Mouse (Mus musculus): ENCODE data around the gene Ubp1. TPM values are rescaled to one million over a fixed set of nuclear protein-coding genes. Genes with fewer than 3 reads are reported as not detected.

Ubp1 gene
- total and polyA plus RNA-seq, 3 experiments = 42.0 to 73.4 (median 51.1) TPM

DNA sequence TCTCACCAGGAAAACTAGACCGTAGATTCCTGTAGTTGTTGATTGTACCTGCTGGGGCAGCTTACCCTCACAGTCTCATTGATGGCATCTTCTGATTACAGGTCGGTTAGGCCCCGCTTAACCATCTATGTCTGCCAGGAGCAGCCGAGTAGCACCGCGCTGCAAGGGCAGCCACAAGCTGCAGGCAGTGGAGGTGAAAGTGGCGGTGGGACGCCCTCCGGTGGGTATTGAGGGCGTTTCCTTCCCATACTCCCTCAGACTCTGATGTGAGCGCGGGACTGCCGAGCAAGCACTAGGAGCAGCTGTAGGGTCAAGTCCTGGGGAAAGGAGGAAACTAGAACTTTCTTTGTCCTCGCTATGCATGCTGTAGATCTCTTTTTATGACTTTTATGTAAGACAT, 39.3 kb downstream of the Ubp1 start:
- Histone ChIP-seq H3K4me3 (replicated peaks in 1 of 3; ENCODE audit: low read depth in 2 of 3, low read length in 2 of 3, poor library complexity in 1 of 3) (no peak overlapping the region), H3K4me2 (ENCODE audit: insufficient read depth, low read depth, poor library complexity, severe bottlenecking) (no peak overlapping the region), H3K27me3 (replicated peaks) (no peaks in the 10 kb centered on the region), H3K79me2 (replicated peaks; ENCODE audit: control insufficient read depth, extremely low read depth, insufficient read depth, poor library complexity, severe bottlenecking) (0 out of 2 replicates have a peak, but pooled peaks cover 1% of the 10 kb centered on the region), H3K4me1 (ENCODE audit: control insufficient read depth in 1 of 2, insufficient read depth in 2 of 2) (peaks cover 2 to 6% of the 10 kb centered on the region in 2 experiments; a peak in 2 of 4 replicates), H3K27ac (ENCODE audit: insufficient read depth, low read depth) (no peak overlapping the region), H3K9ac (ENCODE audit: insufficient read depth, low read depth) (no peak overlapping the region), H3K36me3 (replicated peaks in 1 of 2; ENCODE audit: control insufficient read depth in 1 of 2, insufficient read depth in 1 of 2, low read length in 1 of 2) (peaks cover 75 to 95% of the 10 kb centered on the region in 2 experiments), H3K9me3 (replicated peaks; ENCODE audit: low read length) (no peaks in the 10 kb centered on the region)
- in situ Hi-C loops (cut with MboI; ENCODE audit: low pct_ligation_motif_present, low pct_unique_long_range_greater_than_20kb, low sequenced_read_pairs) (no loop called here), dilution Hi-C loops (cut with MboI; ENCODE audit: extremely low pct_ligation_motif_present, extremely low pct_unique_long_range_greater_than_20kb, low sequenced_read_pairs) (no loop called here)
- no peak for DNase-seq (ENCODE audit: extremely low read depth)
- TF ChIP-seq NELFE (IDR thresholded peaks at IDR 0.05; ENCODE audit: low read depth, low read length) (no peak), MEF2A (IDR thresholded peaks at IDR 0.05; ENCODE audit: borderline replicate concordance, low read depth, low read length) (no peak), JUND (conservative IDR thresholded peaks at IDR 0.05; ENCODE audit: low read depth, low read length) (no peak), ELF1 (IDR thresholded peaks at IDR 0.05; ENCODE audit: low read depth, low read length) (no peak), CHD1 (IDR thresholded peaks at IDR 0.05; ENCODE audit: low read depth, low read length) (no peak), E2F4 (IDR thresholded peaks at IDR 0.05; ENCODE audit: insufficient replicate concordance, low read depth, low read length) (no peak), ZMIZ1 (IDR thresholded peaks at IDR 0.05; ENCODE audit: low read depth, low read length) (no peak), MXI1 (IDR thresholded peaks at IDR 0.05; ENCODE audit: low read depth, low read length) (no peak), BHLHE40 (IDR thresholded peaks at IDR 0.05; ENCODE audit: low read depth, low read length) (no peak), USF2 (conservative IDR thresholded peaks at IDR 0.05; ENCODE audit: low read depth, low read length) (no peak), JUN (IDR thresholded peaks at IDR 0.05; ENCODE audit: insufficient read depth, low read depth, low read length) (no peak), MYC (IDR thresholded peaks at IDR 0.05; ENCODE audit: low read depth, low read length) (no peak), MAFK (IDR thresholded peaks at IDR 0.05; ENCODE audit: insufficient replicate concordance, low read length) (no peak)

DNA sequence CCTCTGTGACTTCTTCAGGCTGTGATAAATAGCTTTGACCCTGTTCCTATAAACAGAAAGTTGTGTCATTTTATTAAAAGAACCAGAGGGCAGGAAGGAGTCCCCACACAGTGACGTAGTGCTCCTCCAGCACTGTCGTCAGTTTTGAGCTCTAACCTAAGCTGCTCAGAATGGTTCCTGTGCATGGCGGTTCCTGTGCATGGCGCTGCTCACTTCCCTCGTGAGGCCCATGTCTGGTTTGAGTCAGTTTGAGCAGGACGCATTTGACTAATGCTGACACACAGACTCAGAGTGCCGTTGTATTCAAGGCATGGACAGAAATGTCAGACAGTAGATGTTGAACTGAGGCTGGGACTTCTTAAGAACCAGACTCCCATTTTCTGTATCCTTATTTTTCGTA, 40.9 kb downstream of the Ubp1 start:
- Histone ChIP-seq H3K9ac (ENCODE audit: insufficient read depth, low read depth) (no peak overlapping the region), H3K79me2 (replicated peaks; ENCODE audit: control insufficient read depth, extremely low read depth, insufficient read depth, poor library complexity, severe bottlenecking) (no peaks in the 10 kb centered on the region), H3K4me1 (ENCODE audit: control insufficient read depth in 1 of 2, insufficient read depth in 2 of 2) (peaks cover 2 to 6% of the 10 kb centered on the region in 2 experiments; a peak in 2 of 4 replicates), H3K27me3 (replicated peaks) (no peaks in the 10 kb centered on the region), H3K36me3 (replicated peaks in 1 of 2; ENCODE audit: control insufficient read depth in 1 of 2, insufficient read depth in 1 of 2, low read length in 1 of 2) (peaks cover 77 to 95% of the 10 kb centered on the region in 2 experiments), H3K27ac (ENCODE audit: insufficient read depth, low read depth) (no peak overlapping the region), H3K9me3 (replicated peaks; ENCODE audit: low read length) (no peaks in the 10 kb centered on the region), H3K4me2 (ENCODE audit: insufficient read depth, low read depth, poor library complexity, severe bottlenecking) (no peak overlapping the region), H3K4me3 (replicated peaks in 1 of 3; ENCODE audit: low read depth in 2 of 3, low read length in 2 of 3, poor library complexity in 1 of 3) (no peak overlapping the region)
- TF ChIP-seq MAFK (IDR thresholded peaks at IDR 0.05; ENCODE audit: insufficient replicate concordance, low read length) (no peak), JUN (IDR thresholded peaks at IDR 0.05; ENCODE audit: insufficient read depth, low read depth, low read length) (no peak), TBP (conservative IDR thresholded peaks at IDR 0.05; ENCODE audit: low read depth, low read length) (no peak), USF1 (IDR thresholded peaks at IDR 0.05; ENCODE audit: low read depth, low read length) (no peak), HCFC1 (IDR thresholded peaks at IDR 0.05; ENCODE audit: low read depth, low read length) (no peak), MYC (IDR thresholded peaks at IDR 0.05; ENCODE audit: low read depth, low read length) (no peak), IRF4 (IDR thresholded peaks at IDR 0.05; ENCODE audit: low read depth, low read length) (0 out of 2 replicates have a peak, but pooled peaks have one; percentile 45), UBTF (IDR thresholded peaks at IDR 0.05; ENCODE audit: low read depth, low read length) (no peak), MEF2A (IDR thresholded peaks at IDR 0.05; ENCODE audit: borderline replicate concordance, low read depth, low read length) (no peak), ETS1 (conservative IDR thresholded peaks at IDR 0.05; ENCODE audit: low read depth, low read length) (0 out of 2 replicates have a peak, but pooled peaks have one; percentile 29), EP300 (IDR thresholded peaks at IDR 0.05; ENCODE audit: low read length) (no peak), BHLHE40 (IDR thresholded peaks at IDR 0.05; ENCODE audit: low read depth, low read length) (peak; percentile 42; the same call in 1 of the 2 replicates), POLR2A (IDR thresholded peaks at IDR 0.05; ENCODE audit: low read depth, low read length) (no peak)
- peak; percentile 60 for DNase-seq (ENCODE audit: extremely low read depth)
- in situ Hi-C loops (cut with MboI; ENCODE audit: low pct_ligation_motif_present, low pct_unique_long_range_greater_than_20kb, low sequenced_read_pairs) (no loop called here), dilution Hi-C loops (cut with MboI; ENCODE audit: extremely low pct_ligation_motif_present, extremely low pct_unique_long_range_greater_than_20kb, low sequenced_read_pairs) (no loop called here)

Measured in CH12.LX (cell line).